Mouse (Mus musculus) lung, adult 18-20 months (tissue): ENCODE measurements around the gene Hpd.

Experiments
- DNase-seq, 2 experiments: peaks; one replicate each; pipeline ENCODE4 v3.0.0; 2022; ENCODE audit warnings: mixed read lengths in 2 of 2

Hpd gene

DNA sequence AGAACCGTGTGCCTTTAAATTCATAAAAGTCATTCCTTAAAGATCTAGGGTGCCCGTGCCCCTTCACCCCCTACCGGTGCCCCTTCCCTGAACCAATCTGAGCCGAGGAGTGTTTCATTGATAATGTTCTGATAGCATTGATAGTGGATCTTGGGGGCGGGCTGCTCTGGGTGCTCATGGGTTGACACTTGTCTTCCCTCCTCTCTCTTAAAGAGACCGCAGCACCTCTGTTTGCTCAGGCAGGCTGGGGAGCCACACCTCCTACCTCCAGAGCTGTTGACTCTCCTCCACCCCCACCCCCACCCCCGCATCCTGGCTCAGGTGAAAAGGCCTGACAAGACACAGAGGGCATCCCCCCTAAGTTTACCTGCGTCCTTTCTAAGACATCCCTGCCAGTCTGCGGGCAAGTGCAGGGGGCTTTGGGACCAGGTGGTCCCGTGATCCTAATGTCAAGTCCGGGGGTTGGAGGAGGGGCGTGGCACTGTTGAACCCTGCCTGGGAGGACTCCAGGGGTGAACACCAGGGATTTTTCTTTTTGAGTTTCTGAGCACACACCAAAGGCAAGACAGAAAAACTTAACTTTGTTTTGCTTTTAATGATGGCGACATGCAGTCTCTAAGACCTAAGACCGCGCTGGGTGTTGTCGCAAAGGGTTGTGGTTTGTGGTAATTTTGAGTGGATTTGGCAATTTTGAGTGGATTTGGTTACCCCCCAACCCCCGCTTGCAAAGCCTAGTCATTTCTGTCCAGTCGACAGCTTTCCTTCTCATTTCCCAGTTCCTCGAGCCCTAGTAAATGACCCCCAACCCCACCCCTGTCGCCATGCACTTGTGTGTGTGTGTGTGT lies 37.6 kb downstream of the Hpd start:
- DNase-seq, result peak; percentile 45 to 53

- DNase-seq, result no peak
Measured at GRCm38 (mm10) chr5:123143971-123144745, 38.4 kb downstream of the Hpd start.

DNA sequence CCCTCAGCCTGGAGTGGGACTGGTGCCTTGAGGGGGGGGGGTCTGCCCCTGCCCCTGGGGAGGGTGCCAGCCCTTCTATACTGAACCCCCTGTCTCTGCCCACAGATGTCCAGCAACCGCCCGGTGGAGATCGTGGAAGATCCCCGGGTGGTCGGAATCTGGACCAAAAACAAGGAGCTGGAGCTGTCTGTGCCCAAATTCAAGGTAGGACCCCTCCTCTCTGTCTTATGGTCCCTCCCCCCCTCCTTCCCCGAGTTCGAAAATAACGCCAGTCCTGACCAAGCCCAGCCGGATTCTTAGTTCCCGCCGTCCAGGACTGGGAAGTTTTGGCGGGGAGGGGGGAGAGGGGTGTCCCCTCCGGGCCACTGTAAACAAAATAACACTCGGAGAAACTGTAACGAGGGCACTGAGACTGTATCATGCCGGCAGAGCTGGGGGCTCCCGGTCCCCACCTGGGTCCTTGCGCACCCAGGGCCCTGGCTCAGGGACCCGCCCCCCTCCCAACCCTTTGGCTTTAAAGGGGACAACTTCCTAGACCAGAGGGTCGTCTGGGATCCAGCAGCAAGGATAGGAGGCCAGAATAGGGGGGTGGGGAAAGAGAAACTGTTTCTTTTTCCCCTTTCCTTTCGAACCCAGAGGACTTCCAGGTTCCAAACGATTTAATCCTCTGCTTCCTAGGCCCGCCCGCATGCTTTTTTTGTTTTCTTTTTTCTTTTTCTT lies 39.1 kb downstream of the Hpd start:
- DNase-seq, result no peak

DNA sequence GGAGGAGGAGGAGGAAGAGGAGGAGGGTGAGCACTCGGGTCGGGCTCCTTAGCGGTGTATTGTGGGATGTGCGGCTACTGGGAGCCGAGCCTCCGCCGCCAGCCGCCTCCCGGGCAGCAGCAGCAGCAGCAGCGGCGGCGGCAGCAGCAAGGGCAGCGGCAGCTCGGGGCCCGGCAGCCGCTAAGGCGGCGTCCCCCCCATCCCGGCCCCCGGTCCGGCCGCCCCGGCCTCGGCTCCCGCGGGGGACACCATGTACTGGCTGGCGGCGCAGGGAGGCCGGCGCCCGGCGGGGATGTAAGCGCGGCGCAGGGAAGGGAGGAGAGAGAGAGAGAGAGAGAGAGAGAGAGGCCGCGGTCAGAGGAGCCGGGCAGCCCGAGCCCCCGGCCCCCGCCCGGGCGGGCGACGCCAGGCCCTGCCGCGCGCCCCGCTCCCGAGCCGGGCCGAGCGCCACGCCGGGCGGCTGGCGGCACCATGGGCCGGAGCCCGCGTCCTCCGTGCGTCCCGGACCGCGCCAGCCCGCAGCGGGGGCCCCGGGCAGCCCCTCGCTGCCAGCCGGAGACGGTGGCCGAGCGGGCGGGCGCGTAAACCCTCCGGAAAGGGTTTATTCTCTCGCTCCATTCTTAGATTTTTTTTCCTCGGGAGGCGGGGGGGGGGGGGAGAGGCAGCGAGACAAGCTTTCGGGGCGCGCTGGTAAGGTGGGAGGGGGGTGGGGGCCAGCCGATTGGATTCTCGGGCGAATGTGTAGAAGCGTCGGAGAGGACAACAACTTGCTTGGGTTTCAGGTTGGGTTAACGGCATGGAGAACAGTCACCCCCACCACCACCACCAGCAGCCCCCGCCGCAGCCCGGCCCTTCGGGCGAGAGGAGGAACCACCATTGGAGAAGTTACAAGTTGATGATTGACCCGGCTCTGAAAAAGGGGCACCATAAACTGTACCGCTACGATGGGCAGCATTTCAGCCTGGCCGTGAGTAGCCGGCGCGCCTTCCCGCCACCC lies 40.1 kb downstream of the Hpd start, which contains the start of gene Setd1b:
Gene Setd1b (plus strand): TSS at position 33 of the 997 bp plus-strand sequence.
- DNase-seq, result peak; percentile 75

GRCm38 (mm10) chr5:123141555-123142160 lies 40.9 kb downstream of the Hpd start:
- DNase-seq, result peak; percentile 67 to 72

GRCm38 (mm10) chr5:123140694-123141554 lies 41.6 kb downstream of the Hpd start:
- peak; percentile 92 to 93 for DNase-seq

DNA sequence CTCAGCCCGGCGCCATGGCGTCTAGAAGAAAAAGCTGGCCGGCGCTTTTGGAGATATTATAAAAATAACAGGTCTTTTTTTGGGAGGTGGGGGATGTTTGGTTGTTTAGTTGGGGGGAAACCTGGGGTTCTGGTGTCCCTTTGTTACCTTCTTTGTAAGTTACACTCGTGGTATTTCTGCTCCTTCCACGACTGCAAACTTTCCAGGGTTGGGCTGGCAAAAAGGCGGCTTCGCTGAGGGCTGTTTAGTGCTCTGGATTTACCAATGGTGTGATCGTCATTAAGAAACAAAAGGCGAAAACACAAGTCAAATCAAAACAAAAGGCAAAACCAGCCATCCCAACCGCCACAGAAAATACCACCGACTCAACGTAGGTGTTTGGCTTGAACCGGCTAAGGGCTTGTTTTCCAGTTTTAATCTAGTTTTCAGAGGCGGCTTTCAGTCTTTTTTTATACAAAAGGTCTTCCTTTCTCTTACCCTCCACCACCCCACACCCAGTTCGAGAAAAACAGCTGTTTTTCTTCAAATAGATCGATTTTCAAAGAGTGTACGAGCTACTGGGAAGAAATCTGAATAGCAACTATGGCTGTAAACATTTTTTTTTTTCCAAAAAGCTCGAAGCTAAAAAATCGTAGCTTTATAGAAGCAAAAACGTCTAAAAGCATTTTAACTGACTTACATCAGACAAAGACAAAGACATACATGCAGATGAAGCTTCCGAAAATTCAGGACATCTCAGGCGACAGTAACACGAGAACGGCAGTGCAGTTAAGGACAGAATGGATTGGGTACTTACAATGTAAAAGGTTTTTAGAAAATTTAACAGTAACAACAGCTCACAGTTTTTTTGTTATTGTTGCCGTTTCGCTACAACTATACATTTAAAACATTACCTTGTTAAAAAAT lies 42.6 kb downstream of the Hpd start:
- DNase-seq, result no peak

DNA sequence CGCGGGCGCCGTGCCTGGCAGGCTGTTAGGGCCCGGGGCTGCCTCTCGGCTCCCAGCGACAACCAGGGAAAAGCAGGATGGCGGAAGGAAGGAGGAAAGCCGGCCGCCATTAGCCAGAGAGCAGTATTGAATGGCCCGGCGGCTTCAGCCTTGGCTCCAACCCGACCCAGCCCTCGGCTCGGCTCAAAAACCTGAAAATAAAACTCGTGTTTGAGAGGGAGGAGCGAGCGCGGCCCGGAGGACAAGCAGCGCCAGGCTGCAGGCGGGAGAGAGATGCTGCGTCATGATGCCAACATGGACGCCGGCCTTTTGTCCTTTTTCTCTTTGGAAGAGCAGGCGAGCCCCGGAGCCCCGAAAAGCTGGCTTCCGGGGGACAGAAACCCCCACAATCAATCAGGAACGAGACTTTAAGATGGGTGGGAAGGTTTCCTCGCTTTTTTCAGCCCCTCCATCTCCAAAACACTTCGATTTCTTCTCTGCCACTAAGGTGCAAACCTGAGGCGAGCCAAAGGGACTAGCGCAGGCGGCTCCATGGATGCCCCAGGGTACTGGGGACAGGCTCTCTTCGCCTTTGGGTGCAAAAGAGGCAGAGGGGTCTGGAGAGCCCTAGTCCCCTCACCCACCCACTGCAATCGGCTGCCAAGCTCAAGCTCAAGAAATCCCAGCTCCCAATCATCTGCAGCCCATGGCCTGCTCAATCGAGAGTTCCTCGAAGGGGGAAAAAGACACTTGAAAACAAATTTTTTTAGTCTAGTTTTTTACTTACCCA lies 43.4 kb downstream of the Hpd start:
- DNase-seq, result peak; percentile 88 to 90

DNA sequence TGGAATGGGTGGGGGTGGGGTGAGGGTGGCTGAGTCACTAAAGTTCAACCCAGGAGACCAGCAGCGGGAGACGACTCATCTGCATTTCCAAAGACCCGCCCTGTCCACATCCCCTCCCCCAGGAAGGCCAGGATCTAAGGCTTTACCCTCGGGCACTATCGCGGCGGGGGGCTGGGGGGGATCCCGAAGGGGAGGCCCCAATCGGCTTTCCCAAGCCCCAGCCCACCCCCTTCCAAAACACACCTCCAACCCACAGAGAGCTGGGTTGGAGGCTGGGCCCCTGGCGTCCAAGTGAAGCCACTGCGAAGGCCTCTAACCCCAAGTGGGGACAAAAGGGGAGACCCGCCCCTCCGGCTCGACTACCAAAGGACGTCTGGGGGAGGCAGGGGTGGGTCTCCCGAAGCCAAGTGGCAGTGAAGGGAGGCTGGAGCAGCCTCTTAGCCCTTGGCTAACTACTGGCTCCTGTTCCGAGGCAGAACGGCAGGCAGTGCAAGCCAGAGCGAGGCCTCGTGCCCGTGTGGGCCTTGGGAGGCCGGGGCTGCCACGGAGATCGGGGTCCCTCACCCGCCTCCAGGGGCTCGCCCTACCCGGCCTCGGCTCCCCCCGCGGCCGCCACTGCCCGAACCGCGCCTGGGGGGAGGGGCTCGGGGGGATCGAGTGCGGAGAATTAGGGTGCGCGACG lies 44.2 kb downstream of the Hpd start:
- DNase-seq, result peak; percentile 79 to 85

DNA sequence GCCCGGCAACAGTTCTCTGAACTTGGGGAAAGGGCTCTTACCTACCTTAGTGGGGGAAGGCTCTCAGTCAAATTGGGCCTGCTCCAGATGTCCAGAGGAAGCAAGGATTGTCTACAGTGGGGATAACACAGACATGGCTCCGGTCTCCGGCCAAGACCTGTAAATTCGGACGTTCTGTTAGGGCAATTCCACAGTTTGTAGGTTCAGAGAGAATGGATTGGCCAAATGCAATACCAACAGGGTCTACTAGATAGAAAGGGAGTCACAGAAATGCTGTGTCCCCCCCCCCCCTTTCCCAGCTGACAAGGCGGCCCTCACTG lies 44.7 kb downstream of the Hpd start:
- no peak for DNase-seq

GRCm38 (mm10) chr5:123137044-123137909 lies 45.2 kb downstream of the Hpd start:
- DNase-seq, result peak; percentile 93 to 96

- DNase-seq, result peak; percentile 96 to 98
Measured at GRCm38 (mm10) chr5:123136361-123137043, 46.0 kb downstream of the Hpd start.

- peak; percentile 97 to 98 for DNase-seq
Measured at GRCm38 (mm10) chr5:123135471-123136360, 46.8 kb downstream of the Hpd start.

- DNase-seq, result no peak
Measured at GRCm38 (mm10) chr5:123134875-123135382, 47.6 kb downstream of the Hpd start.
